Mouse (Mus musculus) intestine, embryonic 15.5 days (tissue): ENCODE data around the gene Eif4a1. TPM values are rescaled to one million over a fixed set of nuclear protein-coding genes. Genes with fewer than 3 reads are reported as not detected.

Source experiments
- ATAC-seq: fragments of 200-750 bp; cut with Nextera tagmentation; 2 replicates; pipeline ENCODE4 v1.8.0; 2017; ENCODE audit warnings: moderate TSS enrichment, moderate library complexity
- H3K27ac ChIP-seq: fragments of 300-500 bp; sonication (generic); 2 replicates; pipeline ENCODE4 v1.5.1; 2015; ENCODE audit warnings: mild to moderate bottlenecking, inconsistent platforms
- H3K27me3 ChIP-seq: fragments of 300-500 bp; sonication (generic); replicated peaks from 2 replicates; pipeline ENCODE4 v1.6.1; 2015; ENCODE audit warnings: inconsistent platforms
- H3K36me3 ChIP-seq: fragments of 300-500 bp; sonication (generic); 2 replicates; pipeline ENCODE4 v1.6.1; 2015; ENCODE audit warnings: inconsistent platforms
- H3K4me1 ChIP-seq: fragments of 300-500 bp; sonication (generic); replicated peaks from 2 replicates; pipeline ENCODE4 v1.6.1; 2015; ENCODE audit warnings: inconsistent platforms
- H3K4me2 ChIP-seq: fragments of 300-500 bp; sonication (generic); replicated peaks from 2 replicates; pipeline ENCODE4 v1.6.1; 2015; ENCODE audit warnings: mild to moderate bottlenecking, inconsistent platforms
- H3K4me3 ChIP-seq: fragments of 300-500 bp; sonication (generic); replicated peaks from 2 replicates; pipeline ENCODE4 v1.5.1; 2015; ENCODE audit warnings: inconsistent platforms
- H3K9ac ChIP-seq: fragments of 300-500 bp; sonication (generic); 2 replicates; pipeline ENCODE4 v1.6.1; 2015; ENCODE audit warnings: inconsistent platforms
- H3K9me3 ChIP-seq: fragments of 300-500 bp; sonication (generic); 2 replicates; pipeline ENCODE4 v1.6.1; 2016; ENCODE audit warnings: inconsistent platforms
- WGBS: fragments of 180-500 bp; shearing (Covaris S2); methylation state at CpG from one replicate; pipeline ENCODE4 v1.1.7; 2015; 5-methylcytosine and 5-hydroxymethylcytosine counted together
- polyA plus RNA-seq: library from polyadenylated mRNA; unstranded; fragments of >200 nt; fragmentation: Nextera tagmentation; extraction: Ambion mirVana; gene quantifications from 2 replicates; pipeline ENCODE4 v1.2.1, GENCODE M21; 2015

Eif4a1 gene
- 517 and 559 TPM in 2 replicates for polyA plus RNA-seq

DNA sequence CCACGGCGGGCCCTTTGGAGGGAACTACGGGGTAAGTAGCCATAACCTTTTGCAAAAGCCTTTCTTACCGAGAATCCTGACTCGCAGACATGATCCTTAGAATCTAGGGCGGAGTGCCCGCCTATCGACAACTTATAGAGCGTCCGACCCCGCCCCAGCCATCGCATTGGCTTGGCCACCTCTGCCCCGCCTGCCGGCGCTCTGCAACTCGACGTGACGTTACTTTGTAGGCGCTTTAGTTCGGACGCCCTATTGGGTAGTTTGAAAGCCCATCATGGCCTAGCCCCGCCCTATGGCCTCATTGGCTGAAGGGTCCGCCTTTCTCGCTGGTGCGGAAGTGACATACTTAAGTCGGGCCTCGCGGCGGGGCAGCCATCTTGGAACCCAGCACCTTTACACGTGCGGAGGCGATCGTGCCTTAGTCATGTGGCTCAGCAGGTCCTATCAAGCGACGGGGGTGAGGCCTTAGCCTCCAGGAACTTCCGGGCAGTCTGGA lies at the start of gene Eif4a1:
Eif4a1 (minus strand) TSS at position 213 of the 496 bp plus-strand sequence.
- Histone ChIP-seq H3K36me3 (peaks cover 40% of the 10 kb centered on the region), H3K27me3 (no peaks in the 10 kb centered on the region)

GRCm38 (mm10) chr11:69720852-69721251 lies 48.6 kb upstream of the Eif4a1 start:
- H3K36me3 ChIP-seq = no peaks in the 10 kb centered on the region
- no peaks in the 10 kb centered on the region for H3K9me3 ChIP-seq
- H3K27ac ChIP-seq = no peak overlapping the region
- H3K9ac ChIP-seq = no peak overlapping the region
- ATAC-seq = no peak
- no peak overlapping the region for H3K4me3 ChIP-seq
- no peak overlapping the region for H3K4me2 ChIP-seq
- H3K27me3 ChIP-seq = no peaks in the 10 kb centered on the region
- peaks cover 7% of the 10 kb centered on the region; the same call in 1 of the 2 replicates for H3K4me1 ChIP-seq
- 59% methylated on average over 6 of the region's 6 CpGs for WGBS

More for the DNA sequence above, at the start of gene Eif4a1:
- no peaks in the 10 kb centered on the region for H3K9me3 ChIP-seq
- WGBS = under 1% methylated on average over 36 of the region's 36 CpGs
- ATAC-seq = peak; percentile 98
- peaks cover 12% of the 10 kb centered on the region for H3K4me1 ChIP-seq
- peak within 1 kb of the TSS; percentile 77 for H3K4me3 ChIP-seq
- H3K9ac ChIP-seq = peak within 1 kb of the TSS; percentile 97
- H3K4me2 ChIP-seq = peak within 1 kb of the TSS; percentile 56
- H3K27ac ChIP-seq = peak within 1 kb of the TSS; percentile 89

DNA sequence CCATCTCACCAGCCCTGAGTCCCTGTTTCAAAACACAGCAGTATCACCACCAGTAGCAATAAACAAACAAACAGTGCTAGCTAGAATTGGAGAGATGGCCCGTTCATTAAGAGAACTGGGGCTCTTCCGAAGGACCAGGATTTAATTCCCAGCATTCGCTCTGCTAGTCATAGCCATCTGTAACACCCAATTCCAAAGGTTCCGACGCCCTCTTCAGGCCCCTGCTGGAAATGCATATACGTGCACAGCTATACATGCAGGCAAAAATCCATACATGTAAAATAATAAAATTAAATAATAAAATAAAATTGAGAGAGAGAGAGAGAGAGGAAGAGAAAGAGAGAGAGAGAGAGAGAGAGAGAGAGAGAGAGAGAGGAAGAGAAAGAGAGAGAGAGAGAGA lies 47.2 kb upstream of the Eif4a1 start:
- peaks cover 11% of the 10 kb centered on the region; the same call in 1 of the 2 replicates for H3K4me1 ChIP-seq
- no peaks in the 10 kb centered on the region for H3K27me3 ChIP-seq
- no peaks in the 10 kb centered on the region for H3K9me3 ChIP-seq
- no peak overlapping the region for H3K4me3 ChIP-seq
- ATAC-seq = no peak
- no peak overlapping the region for H3K27ac ChIP-seq
- no peak overlapping the region for H3K9ac ChIP-seq
- H3K36me3 ChIP-seq = no peaks in the 10 kb centered on the region
- 72% methylated on average over 6 of the region's 6 CpGs for WGBS
- no peak overlapping the region for H3K4me2 ChIP-seq

GRCm38 (mm10) chr11:69718661-69719060 lies 46.4 kb upstream of the Eif4a1 start:
- peak; percentile 79 for ATAC-seq
- Histone ChIP-seq H3K9ac (no peak overlapping the region), H3K36me3 (no peaks in the 10 kb centered on the region), H3K4me1 (peaks cover 11% of the 10 kb centered on the region; the same call in 1 of the 2 replicates), H3K4me3 (no peak overlapping the region), H3K9me3 (no peaks in the 10 kb centered on the region), H3K27ac (0 out of 2 replicates have a peak overlapping the region, but pooled peaks have one; percentile 9), H3K27me3 (no peaks in the 10 kb centered on the region), H3K4me2 (peak overlapping the region; percentile 41; the same call in 1 of the 2 replicates)
- 24% methylated on average over 15 of the region's 15 CpGs for WGBS

DNA sequence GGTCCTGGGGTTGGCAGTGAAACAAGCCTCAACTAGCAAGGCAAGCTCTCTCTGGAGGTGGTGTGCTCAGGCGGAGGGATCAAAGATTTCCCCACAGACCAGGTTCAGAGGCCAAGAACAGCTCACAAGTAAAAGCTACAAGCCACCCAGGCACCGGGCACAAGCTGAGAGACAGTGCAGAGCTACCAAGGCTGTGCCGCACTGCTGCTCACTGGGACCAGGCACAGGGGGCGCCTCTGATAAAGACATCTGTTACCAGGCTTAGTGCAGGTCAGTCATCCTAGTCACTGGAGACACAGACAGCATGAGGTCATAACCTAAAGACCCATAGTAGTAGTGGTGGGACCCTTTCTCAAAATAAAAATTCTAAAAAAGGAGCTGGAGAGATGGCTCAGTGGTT lies 44.7 kb upstream of the Eif4a1 start:
- Histone ChIP-seq H3K27ac (no peak overlapping the region), H3K4me3 (no peak overlapping the region), H3K27me3 (no peaks in the 10 kb centered on the region), H3K9me3 (no peaks in the 10 kb centered on the region), H3K9ac (no peak overlapping the region), H3K4me2 (no peak overlapping the region), H3K4me1 (peaks cover 11% of the 10 kb centered on the region; the same call in 1 of the 2 replicates), H3K36me3 (no peaks in the 10 kb centered on the region)
- 67% methylated on average over 4 of the region's 4 CpGs for WGBS
- ATAC-seq = no peak

GRCm38 (mm10) chr11:69715929-69716328 lies 43.7 kb upstream of the Eif4a1 start:
- no peak overlapping the region for H3K27ac ChIP-seq
- 13% methylated on average over 5 of the region's 5 CpGs for whole genome bisulfite sequencing
- H3K27me3 ChIP-seq = no peaks in the 10 kb centered on the region
- H3K9me3 ChIP-seq = no peaks in the 10 kb centered on the region
- H3K9ac ChIP-seq = no peak overlapping the region
- peaks cover 11% of the 10 kb centered on the region; the same call in 1 of the 2 replicates for H3K4me1 ChIP-seq
- H3K4me3 ChIP-seq = no peak overlapping the region
- 0 out of 2 replicates have a peak, but pooled peaks have one; percentile 37 for ATAC-seq
- no peak overlapping the region for H3K4me2 ChIP-seq
- H3K36me3 ChIP-seq = no peaks in the 10 kb centered on the region

- ATAC-seq = no peak
- Histone ChIP-seq H3K27me3 (no peaks in the 10 kb centered on the region), H3K36me3 (no peaks in the 10 kb centered on the region), H3K9ac (no peak overlapping the region), H3K9me3 (no peaks in the 10 kb centered on the region), H3K4me2 (no peak overlapping the region), H3K4me1 (peaks cover 11% of the 10 kb centered on the region; the same call in 1 of the 2 replicates), H3K4me3 (no peak overlapping the region), H3K27ac (no peak overlapping the region)
- WGBS = 60% methylated on average over 9 of the region's 9 CpGs
These were observed 43.3 kb upstream of the Eif4a1 start for GRCm38 (mm10) chr11:69715482-69715881.

GRCm38 (mm10) chr11:69714636-69715329 lies 42.6 kb upstream of the Eif4a1 start:
- no peaks in the 10 kb centered on the region for H3K36me3 ChIP-seq
- no peak overlapping the region for H3K9ac ChIP-seq
- WGBS = 78% methylated on average over 18 of the region's 18 CpGs
- H3K27me3 ChIP-seq = no peaks in the 10 kb centered on the region
- ATAC-seq = no peak
- no peak overlapping the region for H3K4me3 ChIP-seq
- H3K9me3 ChIP-seq = no peaks in the 10 kb centered on the region
- H3K27ac ChIP-seq = no peak overlapping the region
- peaks cover 11% of the 10 kb centered on the region; the same call in 1 of the 2 replicates for H3K4me1 ChIP-seq
- H3K4me2 ChIP-seq = no peak overlapping the region

- Histone ChIP-seq H3K36me3 (no peaks in the 10 kb centered on the region), H3K4me1 (peaks cover 7% of the 10 kb centered on the region; the same call in 1 of the 2 replicates), H3K9me3 (no peaks in the 10 kb centered on the region), H3K4me2 (no peak overlapping the region), H3K27ac (no peak overlapping the region), H3K9ac (no peak overlapping the region), H3K4me3 (no peak overlapping the region), H3K27me3 (no peaks in the 10 kb centered on the region)
- 85% methylated on average over 20 of the region's 20 CpGs for WGBS
- ATAC-seq = no peak
These were observed 40.9 kb upstream of the Eif4a1 start for GRCm38 (mm10) chr11:69712954-69713672.

- no peak overlapping the region for H3K4me2 ChIP-seq
- WGBS = 74% methylated on average over 2 of the region's 2 CpGs
- H3K27ac ChIP-seq = no peak overlapping the region
- no peak overlapping the region for H3K9ac ChIP-seq
- no peak overlapping the region for H3K4me3 ChIP-seq
- H3K36me3 ChIP-seq = no peaks in the 10 kb centered on the region
- H3K27me3 ChIP-seq = no peaks in the 10 kb centered on the region
- H3K9me3 ChIP-seq = no peaks in the 10 kb centered on the region
- ATAC-seq = no peak
- peaks cover 7% of the 10 kb centered on the region; the same call in 1 of the 2 replicates for H3K4me1 ChIP-seq
These were observed 38.9 kb upstream of the Eif4a1 start for GRCm38 (mm10) chr11:69711082-69711481.

DNA sequence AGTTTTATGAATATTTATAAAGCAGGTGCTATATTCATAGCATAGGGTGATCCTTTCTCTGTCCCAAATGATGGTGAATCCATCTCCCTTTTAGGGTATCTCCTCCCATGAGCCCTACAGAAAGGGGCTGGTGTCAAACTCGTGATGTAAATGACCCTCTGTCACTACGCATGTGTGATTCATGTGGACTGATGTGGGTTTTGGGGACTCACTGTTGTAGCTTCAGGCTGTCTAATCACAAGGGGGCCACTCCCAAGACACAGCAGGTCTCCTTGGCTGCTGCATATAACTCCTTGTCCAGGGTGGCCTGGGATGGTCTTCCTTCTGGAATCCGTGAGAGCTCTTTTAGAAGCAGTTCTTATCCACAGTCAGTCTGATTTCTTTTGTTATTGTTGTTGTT lies 38.2 kb upstream of the Eif4a1 start:
- no peak overlapping the region for H3K27ac ChIP-seq
- WGBS = 76% methylated on average over 3 of the region's 3 CpGs
- H3K4me1 ChIP-seq = 0 out of 2 replicates have a peak, but pooled peaks cover 2% of the 10 kb centered on the region
- H3K9me3 ChIP-seq = no peaks in the 10 kb centered on the region
- no peak for ATAC-seq
- H3K4me2 ChIP-seq = no peak overlapping the region
- H3K4me3 ChIP-seq = no peak overlapping the region
- H3K27me3 ChIP-seq = no peaks in the 10 kb centered on the region
- no peak overlapping the region for H3K9ac ChIP-seq
- H3K36me3 ChIP-seq = no peaks in the 10 kb centered on the region
